Mouse (Mus musculus) liver, embryonic 11.5 days (tissue): ENCODE measurements around the gene Coro7. TPM values are rescaled to one million over a fixed set of nuclear protein-coding genes. Genes with fewer than 3 reads are reported as not detected.

Source experiments
- ATAC-seq: fragments of 200-750 bp; cut with Nextera tagmentation; replicated peaks from 2 replicates; pipeline ENCODE4 v1.8.0; 2017; ENCODE audit warnings: moderate number of reproducible peaks, mild to moderate bottlenecking, moderate TSS enrichment, moderate library complexity; ENCODE audit not compliant: low FRiP score
- DNase-seq: peaks from one replicate; pipeline ENCODE4 v3.0.0-alpha.2; 2017; ENCODE audit warnings: low spot score
- H3K27ac ChIP-seq: fragments of 300-500 bp; sonication (generic); 2 replicates; pipeline ENCODE4 v1.5.1; 2014; ENCODE audit warnings: mild to moderate bottlenecking, low read depth, low read length, control low read depth
- H3K27me3 ChIP-seq: fragments of 300-500 bp; sonication (generic); replicated peaks from 2 replicates; pipeline ENCODE4 v1.6.1; 2014; ENCODE audit warnings: low read length, mixed read lengths; ENCODE audit not compliant: control insufficient read depth, insufficient read depth
- H3K36me3 ChIP-seq: fragments of 300-500 bp; sonication (generic); 2 replicates; pipeline ENCODE4 v1.6.1; 2014; ENCODE audit warnings: mild to moderate bottlenecking, low read length, moderate library complexity, mixed read lengths; ENCODE audit not compliant: control insufficient read depth, insufficient read depth
- H3K4me1 ChIP-seq: fragments of 300-500 bp; sonication (generic); replicated peaks from 2 replicates; pipeline ENCODE4 v1.6.1; 2014; ENCODE audit warnings: low read length, mixed read lengths; ENCODE audit not compliant: control insufficient read depth, insufficient read depth
- H3K4me2 ChIP-seq: fragments of 300-500 bp; sonication (generic); 2 replicates; pipeline ENCODE4 v1.6.1; 2014; ENCODE audit warnings: mild to moderate bottlenecking, control low read depth, moderate library complexity
- H3K4me3 ChIP-seq: fragments of 300-500 bp; sonication (generic); 2 replicates; pipeline ENCODE4 v1.5.1; 2014; ENCODE audit warnings: low read depth, low read length, control low read depth
- H3K9ac ChIP-seq: fragments of 300-500 bp; sonication (generic); 2 replicates; pipeline ENCODE4 v1.6.1; 2014; ENCODE audit warnings: low read depth, low read length, control low read depth
- H3K9me3 ChIP-seq: fragments of 300-500 bp; sonication (generic); 2 replicates; pipeline ENCODE4 v1.6.1; 2016; ENCODE audit warnings: low read length, inconsistent platforms, mixed read lengths; ENCODE audit not compliant: control insufficient read depth
- WGBS: fragments of 180-500 bp; shearing (Covaris S2); extraction: QIAGEN DNeasy Blood & Tissue Kit; methylation state at CpG from one replicate; pipeline ENCODE4 v1.1.7; 2014; 5-methylcytosine and 5-hydroxymethylcytosine counted together
- polyA plus RNA-seq: library from polyadenylated mRNA; unstranded; fragments of >200 nt; fragmentation: Nextera tagmentation; extraction: Ambion mirVana; gene quantifications from 2 replicates; pipeline ENCODE4 v1.2.1, GENCODE M21; 2014

Coro7 gene
- polyA plus RNA-seq, 1 experiment from 2014 or later: 18.7 TPM

- DNase-seq (peak; percentile 79), ATAC-seq (peak; percentile 65)
- H3K4me3 ChIP-seq: no peak overlapping the region
- no peaks in the 10 kb centered on the region for H3K4me1 ChIP-seq
- 24% methylated on average over 6 of the region's 6 CpGs for WGBS
- no peak overlapping the region for H3K27ac ChIP-seq
- no peak overlapping the region for H3K9ac ChIP-seq
- no peaks in the 10 kb centered on the region for H3K27me3 ChIP-seq
- H3K9me3 ChIP-seq: no peaks in the 10 kb centered on the region
- H3K36me3 ChIP-seq: peaks cover 2% of the 10 kb centered on the region; the same call in 1 of the 2 replicates
- H3K4me2 ChIP-seq: no peak overlapping the region
Observed at GRCm38 (mm10) chr16:4629950-4630349, 49.6 kb downstream of the Coro7 start.

DNA sequence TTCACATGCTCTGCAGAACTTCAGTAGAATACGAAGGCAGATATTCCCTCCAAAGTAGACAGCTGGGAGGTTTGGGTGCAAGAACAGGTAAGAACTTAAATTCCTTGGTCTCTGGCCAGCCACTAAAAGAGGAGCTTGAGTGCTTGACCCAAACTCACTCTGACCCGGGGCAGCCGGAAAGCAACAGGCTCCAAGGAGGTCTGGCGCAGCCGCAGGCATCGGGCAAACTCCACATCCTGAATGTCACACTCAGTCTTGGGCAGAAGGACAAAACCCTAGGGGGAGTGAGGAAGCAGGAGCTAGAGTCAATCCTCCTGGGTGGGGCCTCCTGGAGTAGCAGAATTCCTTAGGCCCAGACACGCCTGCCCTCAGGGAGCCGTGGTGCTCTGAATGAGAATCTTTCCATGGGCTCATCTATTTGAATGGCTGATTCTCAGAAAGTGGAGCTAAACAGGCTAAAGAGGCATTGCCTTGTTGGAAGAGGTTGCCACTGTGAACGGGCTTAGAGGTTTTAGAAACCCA is 50.6 kb downstream of the Coro7 start:
- 0 out of 2 replicates have a peak, but pooled peaks cover under 1% of the 10 kb centered on the region for H3K36me3 ChIP-seq
- no peak overlapping the region for H3K4me2 ChIP-seq
- no peaks in the 10 kb centered on the region; the same call in 1 of the 2 replicates for H3K4me1 ChIP-seq
- H3K27me3 ChIP-seq: no peaks in the 10 kb centered on the region
- no peak overlapping the region for H3K9ac ChIP-seq
- ATAC-seq (no peak), DNase-seq (no peak)
- H3K9me3 ChIP-seq: no peaks in the 10 kb centered on the region
- no peak overlapping the region for H3K27ac ChIP-seq
- 89% methylated on average over 9 of the region's 9 CpGs for WGBS
- no peak overlapping the region for H3K4me3 ChIP-seq

- H3K36me3 ChIP-seq: no peaks in the 10 kb centered on the region
- H3K4me3 ChIP-seq: no peak overlapping the region
- H3K27ac ChIP-seq: no peak overlapping the region
- no peak for DNase-seq
- 84% methylated on average over 6 of the region's 6 CpGs for WGBS
- H3K4me2 ChIP-seq: no peak overlapping the region
- ATAC-seq: no peak
- no peaks in the 10 kb centered on the region for H3K27me3 ChIP-seq
- H3K9ac ChIP-seq: no peak overlapping the region
- peaks cover 14% of the 10 kb centered on the region for H3K4me1 ChIP-seq
- no peaks in the 10 kb centered on the region for H3K9me3 ChIP-seq
Observed at GRCm38 (mm10) chr16:4627105-4627504, 52.5 kb downstream of the Coro7 start.

GRCm38 (mm10) chr16:4624481-4625110 is 55.0 kb downstream of the Coro7 start, which contains the start of gene Pam16:
Gene Pam16, minus strand, starts transcription at chr16:4624988.
- Histone ChIP-seq H3K27me3 (no peaks in the 10 kb centered on the region), H3K36me3 (no peaks in the 10 kb centered on the region), H3K4me3 (peak within 1 kb of the TSS; percentile 77), H3K27ac (peak within 1 kb of the TSS; percentile 79), H3K9ac (peak within 1 kb of the TSS; percentile 73), H3K9me3 (no peaks in the 10 kb centered on the region), H3K4me2 (peak within 1 kb of the TSS; percentile 81), H3K4me1 (peaks cover 14% of the 10 kb centered on the region)
- ATAC-seq (peak; percentile 90), DNase-seq (peak; percentile 90)
- under 1% methylated on average over 56 of the region's 56 CpGs for WGBS

DNA sequence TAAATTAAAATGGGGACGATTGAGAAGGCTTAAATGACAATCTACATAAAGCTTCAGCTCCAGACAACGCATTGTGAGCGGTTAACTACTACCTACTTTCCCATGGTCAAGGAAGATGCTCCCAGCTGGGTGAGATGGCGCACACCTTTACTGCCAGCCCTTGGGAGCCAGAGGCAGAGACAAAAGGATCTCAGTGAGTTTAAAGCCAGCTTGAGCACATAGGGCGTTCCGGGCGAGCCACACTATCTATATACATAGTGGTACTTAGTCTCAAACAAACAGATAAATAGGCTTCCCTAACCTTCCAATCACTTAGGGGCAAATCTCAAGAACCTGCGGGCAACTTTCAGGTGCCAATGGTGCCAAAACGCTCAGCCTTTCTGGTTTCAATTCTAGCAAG is 55.5 kb downstream of the Coro7 start:
- H3K9ac ChIP-seq: peak overlapping the region; percentile 73
- ATAC-seq (peak; percentile 52), DNase-seq (no peak)
- peak overlapping the region; percentile 77 for H3K4me3 ChIP-seq
- 17% methylated on average over 9 of the region's 9 CpGs for WGBS
- H3K4me2 ChIP-seq: peak overlapping the region; percentile 81
- H3K9me3 ChIP-seq: no peaks in the 10 kb centered on the region
- H3K27me3 ChIP-seq: no peaks in the 10 kb centered on the region
- peak overlapping the region; percentile 79 for H3K27ac ChIP-seq
- no peaks in the 10 kb centered on the region for H3K36me3 ChIP-seq
- peaks cover 14% of the 10 kb centered on the region for H3K4me1 ChIP-seq

GRCm38 (mm10) chr16:4616829-4617228 is 62.7 kb downstream of the Coro7 start:
- no peak overlapping the region for H3K4me3 ChIP-seq
- 76% methylated on average over 4 of the region's 4 CpGs for WGBS
- peaks cover 23% of the 10 kb centered on the region for H3K36me3 ChIP-seq
- no peak overlapping the region for H3K4me2 ChIP-seq
- ATAC-seq: no peak
- DNase-seq: no peak
- H3K9me3 ChIP-seq: no peaks in the 10 kb centered on the region
- H3K9ac ChIP-seq: no peak overlapping the region
- no peaks in the 10 kb centered on the region for H3K4me1 ChIP-seq
- no peak overlapping the region for H3K27ac ChIP-seq
- H3K27me3 ChIP-seq: no peaks in the 10 kb centered on the region

GRCm38 (mm10) chr16:4615297-4615696 is 64.3 kb downstream of the Coro7 start:
- H3K9me3 ChIP-seq: no peaks in the 10 kb centered on the region
- 80% methylated on average over 1 of the region's 1 CpGs for WGBS
- DNase-seq: no peak
- H3K4me2 ChIP-seq: no peak overlapping the region
- no peaks in the 10 kb centered on the region for H3K4me1 ChIP-seq
- no peak overlapping the region for H3K27ac ChIP-seq
- no peak for ATAC-seq
- no peak overlapping the region for H3K9ac ChIP-seq
- no peak overlapping the region for H3K4me3 ChIP-seq
- no peaks in the 10 kb centered on the region for H3K27me3 ChIP-seq
- peaks cover 32% of the 10 kb centered on the region for H3K36me3 ChIP-seq

GRCm38 (mm10) chr16:4614639-4615038 is 64.9 kb downstream of the Coro7 start:
- ATAC-seq: no peak
- whole genome bisulfite sequencing: 93% methylated on average over 3 of the region's 3 CpGs
- Histone ChIP-seq H3K9ac (no peak overlapping the region), H3K4me2 (no peak overlapping the region), H3K36me3 (peaks cover 32% of the 10 kb centered on the region), H3K4me3 (no peak overlapping the region), H3K27ac (no peak overlapping the region), H3K4me1 (no peaks in the 10 kb centered on the region), H3K27me3 (no peaks in the 10 kb centered on the region), H3K9me3 (no peaks in the 10 kb centered on the region)
- DNase-seq: no peak

DNA sequence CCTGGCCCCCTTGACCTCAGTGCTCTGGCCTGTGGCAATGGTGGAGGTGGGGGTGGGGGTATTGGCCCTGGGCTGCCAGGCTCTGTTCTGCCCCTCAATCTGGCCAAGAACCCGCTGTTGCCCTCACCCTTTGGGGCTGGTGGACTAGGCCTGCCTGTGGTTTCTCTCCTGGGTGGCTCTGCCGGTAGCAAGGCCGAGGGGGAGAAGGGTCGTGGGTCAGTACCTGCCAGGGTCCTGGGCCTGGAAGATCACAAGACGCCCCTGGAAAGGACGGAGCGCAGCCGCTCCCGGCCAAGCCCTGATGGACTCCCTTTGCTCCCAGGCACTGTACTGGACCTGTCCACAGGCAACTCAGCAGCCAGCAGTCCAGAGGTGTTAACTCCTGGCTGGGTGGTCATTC is 65.8 kb downstream of the Coro7 start:
- Histone ChIP-seq H3K9me3 (no peaks in the 10 kb centered on the region), H3K4me2 (no peak overlapping the region), H3K27me3 (no peaks in the 10 kb centered on the region), H3K4me3 (no peak overlapping the region), H3K4me1 (no peaks in the 10 kb centered on the region), H3K27ac (no peak overlapping the region), H3K36me3 (peaks cover 32% of the 10 kb centered on the region), H3K9ac (no peak overlapping the region)
- WGBS: 88% methylated on average over 9 of the region's 9 CpGs
- ATAC-seq: no peak
- no peak for DNase-seq
